Mouse (Mus musculus): ENCODE measurements around the gene Gm5089. TPM values are rescaled to one million over a fixed set of nuclear protein-coding genes. Genes with fewer than 3 reads are reported as not detected.

The Gm5089 gene
- total and polyA plus RNA-seq, 3 experiments, result not detected

DNA sequence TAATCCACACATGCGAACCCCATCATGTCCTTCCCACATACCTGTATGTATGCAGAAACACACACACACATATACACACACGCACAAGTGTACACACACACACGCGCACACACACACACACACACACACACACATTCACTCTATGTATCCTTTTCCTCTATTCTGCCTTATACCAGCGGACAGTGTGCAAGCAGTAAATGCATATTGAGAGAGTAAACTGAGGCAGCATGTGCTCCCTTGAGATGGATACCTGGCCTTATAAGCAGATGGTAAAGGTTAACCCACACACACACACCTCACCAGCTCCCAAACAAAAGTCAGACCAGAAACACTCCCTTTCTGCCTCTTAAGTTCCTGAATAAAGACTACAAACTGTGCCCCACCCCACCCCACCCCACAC is 65.2 kb downstream of the Gm5089 start:
- intact Hi-C loops (cut with DNase I), result no loop called here

DNA sequence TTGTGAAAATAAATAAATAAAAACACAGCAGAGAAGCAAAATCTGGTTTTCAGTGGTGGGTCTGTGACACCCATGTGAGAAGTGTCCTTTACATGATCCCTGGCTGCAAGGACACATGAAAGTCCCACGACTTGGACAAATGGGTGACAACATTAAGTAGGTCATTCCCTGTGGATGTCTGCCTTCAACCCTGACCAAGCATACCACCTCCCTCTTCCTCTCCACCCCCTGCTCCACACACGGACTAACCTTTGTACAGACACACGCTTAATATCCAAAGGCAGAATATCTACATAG is 65.7 kb downstream of the Gm5089 start:
- 74% methylated on average over 3 of the region's 3 CpGs for WGBS
- H3K27me3 ChIP-seq (ENCODE audit: control insufficient read depth, insufficient read depth, low read length), result no peaks in the 10 kb centered on the region
- no peak overlapping the region for H3K4me3 ChIP-seq
- no peaks in the 10 kb centered on the region for H3K79me2 ChIP-seq (replicated peaks; ENCODE audit: control insufficient read depth, insufficient read depth, low read length)
- intact Hi-C loops (cut with DNase I), result no loop called here
- no peaks in the 10 kb centered on the region for H3K4me1 ChIP-seq (ENCODE audit: control insufficient read depth, insufficient read depth, low read length)
- no peak for DNase-seq
- H3K36me3 ChIP-seq (ENCODE audit: control insufficient read depth, insufficient read depth, low read length), result no peaks in the 10 kb centered on the region
- H3K27ac ChIP-seq, result no peak overlapping the region
- H3K9ac ChIP-seq (ENCODE audit: low read depth, low read length), result no peak overlapping the region
- TF ChIP-seq POLR2A (IDR thresholded peaks at IDR 0.05; ENCODE audit: insufficient read depth, low read depth, low read length) (no peak), CTCF (IDR thresholded peaks at IDR 0.05) (no peak), EP300 (IDR thresholded peaks at IDR 0.05; ENCODE audit: insufficient read depth, low read depth, low read length) (no peak)

More for the DNA sequence above, 65.2 kb downstream of the Gm5089 start:
- Histone ChIP-seq H3K36me3 (ENCODE audit: control insufficient read depth, insufficient read depth, low read length) (no peaks in the 10 kb centered on the region), H3K9ac (ENCODE audit: low read depth, low read length) (no peak overlapping the region), H3K27me3 (ENCODE audit: control insufficient read depth, insufficient read depth, low read length) (no peaks in the 10 kb centered on the region), H3K4me3 (no peak overlapping the region), H3K4me1 (ENCODE audit: control insufficient read depth, insufficient read depth, low read length) (no peaks in the 10 kb centered on the region), H3K27ac (no peak overlapping the region), H3K79me2 (replicated peaks; ENCODE audit: control insufficient read depth, insufficient read depth, low read length) (no peaks in the 10 kb centered on the region)
- TF ChIP-seq POLR2A (IDR thresholded peaks at IDR 0.05; ENCODE audit: insufficient read depth, low read depth, low read length) (no peak), CTCF (IDR thresholded peaks at IDR 0.05) (no peak), EP300 (IDR thresholded peaks at IDR 0.05; ENCODE audit: insufficient read depth, low read depth, low read length) (no peak)
- no peak for DNase-seq
- 96% methylated on average over 5 of the region's 5 CpGs for WGBS

Other genes with a start within 250 kb of the Gm5089 start
- not detected for gene Zic5, start 14.6 kb upstream of the Gm5089 start, total RNA-seq (2021)
- gene Zic5, start 14.6 kb upstream of the Gm5089 start, polyA plus RNA-seq (2012; rRNA removed), result not detected in 2 replicates
- not detected for gene Zic2, start 24.3 kb upstream of the Gm5089 start, total RNA-seq (2021)
- 0.31 TPM in 1 of 2 replicates, not detected in the other for gene Zic2, start 24.3 kb upstream of the Gm5089 start, polyA plus RNA-seq (2012; rRNA removed)
- gene Gm10837, start 39.5 kb upstream of the Gm5089 start, total RNA-seq (2021), result not detected
- gene Gm10837, start 39.5 kb upstream of the Gm5089 start, polyA plus RNA-seq (2012; rRNA removed), result not detected in 2 replicates
- gene Pcca, start 83.2 kb upstream of the Gm5089 start, total RNA-seq (2021), result 100 to 1,000 TPM in 1 of 2 experiments, 10 to 100 TPM in 1; 86.0 to 102 TPM
- 38.6 and 68.0 TPM in 2 replicates for gene Pcca, start 83.2 kb upstream of the Gm5089 start, polyA plus RNA-seq (2012; rRNA removed)

Data from heart, adult 2 months (tissue).